Comparison of ENCODE assay signal across 8 mouse cellular contexts in genomic region chr7:49752730-49753506, GRCm38 (mm10). TPM values are rescaled to one million over a fixed set of nuclear protein-coding genes. Genes with fewer than 3 reads are reported as not detected.
DNase-seq lines count a peak whose midpoint lies in the region.

No protein-coding gene starts in this region.

- peak; percentile 11 to 56 for DNase-seq in cerebellum, postnatal 25 days
- no peak for DNase-seq in cerebellum, adult 8-10 months
- peak; percentile 79 for DNase-seq in 416B (ENCODE audit: low read depth)
- DNase-seq in adrenal gland, postnatal 25 days: peak; percentile 36
- DNase-seq in forelimb bud, embryonic 11.5 days (ENCODE audit: low read depth, low spot score): peak; percentile 62
- peak; percentile 55 for DNase-seq in kidney, adult 9 months
- DNase-seq in lung, postnatal 10 days: peak; percentile 65
- peak; percentile 56 for DNase-seq in thymus, postnatal 14 days

RNA-seq across cellular contexts. Expression of gene Htatip2, which starts 6.0 kb away (rescaled TPM):
- 36.6 and 42.5 TPM in 2 replicates for total RNA-seq in adrenal gland, postnatal 25 days (2021)

RNA-seq across cellular contexts. Expression of gene Prmt3, which starts 25.2 kb away (rescaled TPM):
- 34.1 and 38.4 TPM in 2 replicates for total RNA-seq in adrenal gland, postnatal 25 days (2021)
